Mouse (Mus musculus) MEL-GATA-1-ER (cell line): ENCODE results near the gene Cflar.
"Not testable (repeated sequence)": the region's sequence is repeated elsewhere in the genome, so short reads cannot be mapped to it uniquely, and the experiment has no call there.

Source experiments
- DNase-seq: peaks from one replicate; pipeline ENCODE4 v3.0.0-alpha.2; 2012; ENCODE audit warnings: low read depth; ENCODE audit errors: extremely low read depth

Gene Cflar

DNA sequence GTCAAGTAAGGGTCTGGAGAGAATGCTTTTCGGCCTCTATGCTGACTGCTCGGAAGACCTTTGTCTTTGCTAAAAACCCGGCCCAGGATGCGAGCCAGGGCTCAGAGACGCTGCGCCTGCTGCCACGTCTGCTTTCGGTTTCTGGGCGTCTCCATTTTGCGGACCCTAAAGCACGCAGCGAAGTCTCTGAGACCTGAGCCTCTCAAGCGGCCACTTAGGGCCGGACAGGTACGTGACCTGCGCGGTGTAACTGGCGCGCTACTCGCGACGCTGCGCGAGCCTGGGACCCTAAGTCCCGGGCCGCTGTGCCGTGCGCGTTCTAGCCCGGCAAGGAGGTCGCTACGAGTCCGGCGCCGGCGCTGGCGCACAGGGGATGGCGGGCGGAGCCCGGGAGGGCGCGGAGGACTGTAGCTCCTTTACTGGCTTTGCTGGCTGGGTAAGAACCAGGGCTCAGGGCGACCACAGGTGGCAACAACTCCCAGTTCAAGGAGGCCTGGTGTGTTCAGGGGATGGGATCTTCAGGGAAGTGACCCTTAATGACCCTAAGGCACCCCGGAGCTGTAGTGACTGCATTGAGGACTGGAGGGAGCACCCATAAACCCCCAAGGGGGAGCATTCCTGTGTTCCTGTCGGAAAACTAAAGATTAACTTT, at the start of gene Cflar:
Gene Cflar (plus strand): TSS at position 144 of the 652 bp plus-strand sequence.
- peak; percentile 43 for DNase-seq

DNA sequence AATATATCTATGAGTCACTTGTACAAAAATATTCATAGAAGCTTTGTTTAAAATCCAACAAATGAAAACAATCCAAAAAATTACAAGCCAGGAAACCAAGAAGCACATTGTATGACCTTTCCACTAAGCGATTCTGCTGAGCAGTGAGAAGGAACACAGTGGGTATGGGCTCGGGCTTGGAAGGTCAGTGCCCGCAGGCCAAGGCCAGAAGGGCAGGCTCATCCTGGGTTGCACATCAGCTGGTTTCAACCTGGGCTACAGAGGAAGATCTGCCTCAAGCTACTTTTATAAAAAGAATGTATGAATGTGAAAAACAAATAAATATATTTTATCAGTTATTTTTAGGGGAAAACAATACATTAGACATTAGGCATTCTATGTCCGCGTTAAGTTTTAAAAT, 48.6 kb upstream of the Cflar start:
- not testable (repeated sequence) for DNase-seq

DNA sequence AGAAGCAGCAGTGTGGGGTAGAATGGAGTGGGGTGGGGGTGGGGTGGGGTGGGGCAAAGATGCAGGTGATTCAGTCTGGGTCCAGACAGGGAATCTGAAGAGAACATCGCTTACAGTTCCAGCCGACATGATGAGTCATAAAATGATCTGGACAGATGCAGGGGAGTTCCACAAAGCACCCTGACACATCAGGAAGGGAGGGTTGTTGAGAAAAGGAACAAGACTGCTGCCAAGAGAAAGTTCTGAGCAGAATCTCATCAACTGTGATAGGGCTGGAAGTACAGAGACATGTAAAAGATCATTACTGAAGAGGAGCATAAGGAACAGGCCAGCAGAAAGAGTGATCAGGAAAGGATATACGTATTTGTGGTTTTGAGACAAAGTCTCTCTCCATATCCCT, 47.9 kb upstream of the Cflar start:
- DNase-seq, result not testable (repeated sequence)

DNA sequence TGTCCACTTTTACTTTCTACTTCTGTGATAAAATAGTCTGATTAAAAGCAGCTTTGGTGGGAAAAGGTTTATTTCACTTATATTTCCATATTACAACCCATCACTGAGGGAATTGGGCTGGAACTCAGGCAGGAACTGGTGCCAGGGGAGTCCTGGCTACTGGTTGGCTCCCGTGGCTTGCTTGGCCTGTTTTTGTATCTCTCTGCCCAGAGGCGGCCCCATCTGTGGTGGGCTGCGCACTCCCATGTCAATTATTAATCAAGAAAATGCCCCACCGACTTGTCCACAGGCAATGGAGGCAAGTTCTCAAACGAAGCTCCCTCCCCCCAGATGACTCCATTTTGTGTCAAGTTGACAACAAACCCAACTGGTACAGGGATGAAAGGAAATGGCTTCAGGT, 43.1 kb upstream of the Cflar start:
- DNase-seq, result no peak

DNA sequence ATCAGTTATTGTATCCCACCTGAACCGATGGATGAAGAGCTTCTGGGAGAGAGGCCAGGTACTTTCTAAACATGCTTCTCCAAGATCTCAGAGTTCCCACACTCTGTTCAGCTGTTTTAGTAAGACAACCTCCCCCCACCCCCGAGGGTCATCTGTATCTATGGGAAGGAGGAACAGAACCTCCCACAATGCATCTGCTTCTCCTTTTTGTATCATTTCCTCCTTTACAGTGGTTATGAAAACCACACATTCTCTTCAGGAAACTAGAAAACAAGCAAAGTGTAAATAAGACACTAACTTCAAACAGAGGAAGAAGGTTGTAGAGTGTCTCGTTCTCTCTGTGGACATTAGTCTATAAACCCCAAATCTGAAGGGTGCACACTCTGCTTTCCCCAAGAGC, 41.7 kb upstream of the Cflar start:
- DNase-seq, result not testable (repeated sequence)

DNA sequence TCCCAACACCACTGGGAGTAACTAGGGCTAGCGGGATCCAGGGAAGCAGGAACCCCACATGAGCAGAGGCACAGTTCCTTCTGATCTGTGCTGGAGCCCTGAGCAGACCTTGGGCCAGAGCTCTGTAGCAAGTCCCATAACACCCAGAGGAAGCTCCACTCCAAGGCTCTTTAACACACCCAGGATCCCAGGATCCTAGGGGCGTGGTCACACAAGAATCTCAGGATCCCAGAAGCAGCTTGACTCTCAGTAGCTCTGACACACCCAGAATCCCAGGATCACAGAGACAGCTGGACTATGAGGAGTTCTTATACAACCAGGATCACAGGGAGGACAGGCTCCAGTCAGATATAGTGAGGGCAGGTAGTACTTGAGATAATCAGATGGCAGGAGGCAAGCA, 39.2 kb upstream of the Cflar start:
- no peak for DNase-seq

DNA sequence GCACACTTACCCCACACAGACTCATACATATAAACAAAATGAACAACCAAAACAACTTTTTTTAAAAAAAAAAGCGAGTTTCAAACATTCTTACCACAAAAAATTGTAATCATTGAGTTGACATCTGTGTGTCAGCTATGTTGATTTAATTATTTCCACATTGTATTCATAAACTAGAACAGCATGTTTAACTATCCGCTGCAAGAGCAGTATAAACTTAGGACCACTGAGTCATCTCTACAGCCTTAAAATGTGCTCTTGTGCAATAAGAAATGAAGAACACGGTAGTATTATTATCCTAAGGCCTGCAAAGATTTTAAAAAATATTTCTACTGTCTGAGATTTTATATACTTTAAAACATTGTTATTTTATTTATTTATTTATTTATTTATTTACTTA, 36.3 kb upstream of the Cflar start:
- DNase-seq, result no peak

DNA sequence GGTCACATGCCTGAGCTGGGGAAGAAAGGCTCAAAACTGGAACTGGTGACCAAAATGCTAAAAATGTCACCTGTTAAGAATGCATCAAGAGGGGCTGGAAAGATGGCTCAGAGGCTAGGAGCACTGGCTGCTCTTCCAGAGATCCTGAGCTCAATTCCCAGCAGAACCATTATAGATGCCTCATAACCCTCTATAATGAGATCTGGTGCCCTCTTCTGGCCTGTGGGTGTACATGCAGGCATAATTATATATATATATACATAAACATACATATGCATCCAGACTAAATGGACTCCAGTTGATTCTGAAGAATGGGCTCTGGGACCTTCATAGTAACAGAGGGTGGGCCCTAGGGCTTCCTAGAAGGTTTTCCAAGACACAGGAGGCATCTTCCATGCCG, 33.7 kb upstream of the Cflar start:
- peak; percentile 65 for DNase-seq

DNA sequence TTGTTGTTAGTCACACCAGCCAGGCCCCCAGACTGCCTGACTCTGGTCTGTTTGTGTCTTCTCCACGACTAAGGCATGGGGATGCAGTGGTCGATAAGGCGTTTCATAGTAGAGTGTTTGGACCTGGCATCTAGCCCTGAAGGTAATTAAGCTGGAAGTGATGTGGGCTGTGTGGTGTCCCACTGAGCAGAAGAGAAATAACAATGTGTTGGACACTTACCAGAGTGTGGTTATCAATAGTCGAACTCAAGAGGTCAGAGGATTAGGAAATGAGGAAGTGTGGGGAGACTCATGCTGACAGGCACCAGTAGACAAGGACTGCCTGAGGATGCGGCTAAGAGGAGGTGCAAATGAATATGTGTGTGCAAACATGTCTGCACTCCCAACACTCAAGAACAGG, 32.9 kb upstream of the Cflar start:
- DNase-seq, result peak; percentile 41

DNA sequence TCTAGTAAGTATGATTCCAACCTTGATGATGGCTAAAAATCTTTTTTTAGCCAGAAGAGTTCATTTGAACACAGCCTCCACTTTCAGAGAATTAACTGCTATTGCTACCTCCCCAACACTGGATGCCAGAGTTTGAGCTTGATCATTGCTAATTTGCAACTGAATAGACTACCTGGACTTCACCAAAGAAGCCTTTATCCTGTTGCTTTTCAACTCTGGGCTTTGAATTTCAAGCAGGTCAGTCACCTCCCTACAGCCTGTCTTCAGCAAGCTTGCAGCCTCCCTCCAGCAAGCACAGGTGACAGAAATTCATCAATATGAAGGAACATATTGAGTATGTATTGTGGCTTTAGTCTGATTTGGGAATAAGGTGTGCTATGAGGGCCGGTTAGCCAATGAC, 21.9 kb upstream of the Cflar start:
- DNase-seq, result no peak

DNA sequence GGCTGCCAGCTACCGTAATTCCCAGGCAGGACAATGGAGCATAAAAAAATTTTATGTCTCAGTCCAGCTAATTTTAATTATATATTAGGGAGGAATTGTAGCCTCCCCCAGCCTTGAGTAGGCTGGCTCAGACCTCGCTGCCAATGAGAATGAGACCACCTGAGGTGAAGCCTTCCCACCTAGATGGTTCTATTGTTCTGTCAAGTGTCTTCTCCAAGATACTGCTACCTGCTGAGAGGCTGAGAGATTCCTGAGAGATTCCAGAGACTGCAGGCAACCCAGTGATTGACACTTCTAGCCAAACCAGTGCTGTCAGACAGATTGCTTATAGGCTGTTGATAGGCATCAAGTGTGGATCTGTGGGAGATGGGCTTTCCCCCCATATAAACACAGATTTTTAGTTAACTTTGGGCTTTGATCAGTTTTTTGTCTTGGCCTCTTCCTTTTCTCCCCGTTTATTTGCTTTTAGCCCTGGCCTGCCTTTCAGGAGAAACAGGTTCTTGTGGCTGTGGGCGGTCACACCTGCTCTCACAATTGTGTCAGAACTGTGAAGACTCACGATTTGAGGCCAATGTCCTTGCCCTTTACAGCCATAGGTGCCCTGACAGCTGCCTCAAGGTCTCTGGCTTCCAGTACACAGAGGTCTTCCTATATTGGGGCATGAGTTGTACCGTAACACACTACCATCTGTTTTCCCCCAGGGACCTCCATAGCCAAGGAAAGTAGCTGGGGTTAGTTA, 21.1 kb upstream of the Cflar start:
- DNase-seq, result no peak

DNA sequence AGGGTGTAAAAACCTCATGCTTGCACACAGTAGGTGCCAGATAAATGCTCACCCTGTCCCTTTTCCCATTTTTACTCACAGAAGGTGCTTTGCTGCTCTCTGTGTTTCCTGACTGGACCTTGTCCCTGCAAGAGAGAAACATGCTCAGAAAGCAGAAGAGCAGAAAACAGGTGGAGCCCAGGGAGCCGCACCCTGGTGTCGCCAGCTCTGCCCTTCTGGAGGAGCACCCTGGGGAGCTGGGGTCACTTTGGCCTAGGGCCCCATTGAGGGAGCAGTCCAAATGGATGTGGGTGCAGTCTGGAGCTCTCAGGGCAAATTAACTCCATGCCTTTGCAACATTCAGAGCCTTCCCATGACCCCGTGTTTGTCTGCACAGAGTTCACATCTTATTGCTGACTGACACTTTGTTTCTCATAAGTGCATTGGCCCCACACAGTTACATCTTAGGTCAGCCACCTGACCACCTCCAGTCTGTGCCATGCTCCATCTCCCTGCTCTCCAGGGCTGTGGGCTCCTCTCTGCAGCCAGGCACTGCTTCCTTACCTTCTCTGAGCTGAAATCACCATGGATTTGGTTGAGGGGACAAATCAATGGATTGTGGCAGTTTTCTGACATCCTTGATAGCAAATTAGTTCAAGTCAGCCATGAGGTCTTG, 20.3 kb upstream of the Cflar start:
- not testable (repeated sequence) for DNase-seq

DNA sequence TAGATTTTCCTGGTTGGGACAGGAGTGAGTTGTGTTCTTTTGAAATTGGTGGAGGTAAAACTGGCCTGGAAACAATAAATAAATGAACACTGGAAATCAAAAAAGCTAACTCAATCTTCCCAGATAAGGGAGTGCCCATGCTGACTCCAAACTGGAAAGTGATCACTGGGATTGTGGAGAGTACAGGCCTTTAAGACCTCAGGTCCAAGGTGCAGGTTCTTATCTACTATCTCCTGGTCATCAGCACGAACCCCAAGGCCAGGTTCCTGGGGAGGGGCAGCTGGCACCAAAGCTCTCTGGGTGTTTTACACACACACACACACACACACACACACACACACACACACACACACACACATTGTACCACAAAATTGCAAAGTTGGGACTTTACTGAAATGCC, 19.6 kb upstream of the Cflar start:
- not testable (repeated sequence) for DNase-seq

DNA sequence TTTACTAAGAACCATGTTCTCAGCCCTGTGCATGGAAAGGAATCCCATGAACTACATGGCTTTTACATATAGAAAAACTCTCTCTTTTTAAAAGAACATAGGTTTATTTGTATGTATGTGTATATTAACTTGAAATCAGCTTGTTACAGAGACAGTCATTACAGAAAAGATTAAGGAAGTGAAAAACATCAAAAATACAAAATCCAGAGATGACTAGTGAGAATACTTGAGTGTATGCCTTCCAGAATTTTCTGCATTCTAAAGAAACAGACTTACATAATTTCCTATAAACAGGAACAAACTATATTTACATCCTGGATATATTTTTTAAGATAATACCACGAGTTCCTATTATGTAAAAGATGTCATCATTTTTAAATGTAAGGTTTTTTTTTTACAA, 17.6 kb upstream of the Cflar start:
- no peak for DNase-seq

DNA sequence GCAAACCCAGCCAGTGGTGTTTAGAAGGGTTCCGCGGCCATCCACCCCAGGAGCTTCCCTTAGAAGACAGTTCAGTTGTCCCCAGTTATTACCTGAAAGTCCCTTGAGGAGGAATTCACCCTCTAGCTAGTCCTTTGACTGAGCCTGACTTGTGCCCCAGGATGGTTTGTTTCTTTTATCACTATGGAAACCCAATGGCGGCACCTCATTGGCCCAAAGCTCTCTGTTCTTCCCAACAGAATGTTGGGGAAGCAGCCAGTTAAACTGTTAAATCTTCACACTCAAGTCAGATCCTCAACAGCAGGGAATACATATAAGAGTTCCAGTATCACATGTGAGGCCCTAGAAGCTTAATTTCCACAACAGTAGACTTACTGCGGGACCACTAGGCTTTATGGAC, 15.5 kb upstream of the Cflar start, which contains the start of gene Als2cr12:
Gene Als2cr12 (minus strand): TSS at position 180 of the 400 bp plus-strand sequence.
- DNase-seq, result not testable (repeated sequence)

DNA sequence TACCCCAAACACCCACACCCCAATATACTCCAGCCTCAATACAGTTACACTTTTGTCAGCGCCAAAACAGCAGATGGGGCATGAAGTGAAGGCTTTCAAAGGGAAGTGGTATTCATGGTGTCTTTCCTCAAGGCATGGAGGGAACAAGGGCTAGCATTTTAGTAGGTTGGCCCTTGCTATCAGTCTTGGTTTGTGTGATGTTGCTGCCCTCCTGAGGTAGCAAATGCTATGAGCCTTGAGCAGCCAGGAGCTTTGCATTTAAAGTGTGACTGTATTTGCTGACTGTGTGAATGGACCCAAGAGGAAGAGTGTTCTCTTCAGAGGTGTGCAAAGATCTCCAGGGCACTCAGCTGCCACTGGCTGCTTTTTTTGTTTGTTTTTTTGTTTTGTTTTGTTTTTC, 13.7 kb upstream of the Cflar start:
- not testable (repeated sequence) for DNase-seq

DNA sequence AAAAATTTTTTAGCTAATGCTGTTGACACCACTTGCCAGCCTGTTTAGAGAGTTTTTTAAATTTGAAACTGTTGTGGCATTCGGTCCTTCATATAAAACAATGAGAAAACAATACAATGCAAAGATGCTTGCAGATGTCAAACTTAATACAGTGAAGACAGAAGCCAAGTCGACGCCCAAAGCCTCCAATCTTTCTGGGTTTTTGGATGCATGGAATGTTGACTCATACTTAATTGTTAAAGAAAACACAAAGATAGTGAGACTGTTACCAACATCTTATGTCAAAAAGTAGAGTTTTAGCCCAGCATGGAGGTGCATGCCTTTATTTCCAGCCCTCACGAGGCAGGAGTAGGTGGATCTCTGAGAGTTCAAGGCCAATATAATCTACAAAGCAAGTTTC, 12.5 kb upstream of the Cflar start:
- DNase-seq, result no peak

DNA sequence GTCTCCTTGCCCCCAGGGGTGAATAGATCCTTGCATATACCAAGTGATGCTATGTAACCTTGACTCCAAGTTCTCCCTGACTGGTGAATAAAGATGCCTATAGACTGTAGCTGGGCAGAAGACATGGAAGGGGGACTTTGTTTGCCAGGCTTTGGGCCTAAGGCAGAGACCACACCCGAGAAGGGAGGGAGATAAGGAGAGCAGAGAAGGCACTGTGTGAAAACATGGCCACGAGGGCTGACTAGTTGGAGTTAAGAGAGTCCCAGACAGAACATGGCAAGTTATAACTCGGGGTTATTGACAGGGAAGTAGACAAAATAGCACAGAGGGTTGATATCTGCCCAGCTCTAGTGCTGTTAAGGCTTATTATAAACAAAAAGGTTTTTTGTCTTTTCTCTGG, 11.3 kb upstream of the Cflar start:
- DNase-seq, result peak; percentile 37

DNA sequence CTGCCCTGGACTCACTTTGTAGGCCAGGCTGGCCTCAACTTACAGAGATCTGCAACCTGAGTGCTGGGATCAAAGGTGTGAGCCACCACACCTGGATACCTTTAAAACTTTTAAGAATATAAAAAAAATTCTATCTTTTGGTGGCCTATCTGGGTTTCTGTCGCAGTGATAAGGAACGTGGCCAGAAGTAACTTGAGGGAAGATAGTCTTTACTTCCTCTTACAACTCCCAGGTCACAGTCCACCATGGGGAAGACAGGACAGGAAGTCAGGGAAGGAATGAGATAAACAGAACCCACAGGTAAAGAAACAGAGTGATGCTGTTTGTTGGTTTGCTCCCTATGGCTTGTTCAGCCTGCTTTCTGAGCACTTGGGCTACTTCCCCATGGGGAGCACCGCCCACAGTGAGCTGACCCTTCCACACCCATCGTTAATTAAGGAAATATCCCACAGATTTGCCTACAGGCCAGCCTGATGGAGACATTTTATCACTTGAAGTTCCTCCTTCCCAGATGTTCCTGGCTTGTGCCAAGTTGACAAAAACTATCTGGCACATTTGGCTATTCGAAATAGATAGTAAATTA, 10.6 kb upstream of the Cflar start:
- not testable (repeated sequence) for DNase-seq

DNA sequence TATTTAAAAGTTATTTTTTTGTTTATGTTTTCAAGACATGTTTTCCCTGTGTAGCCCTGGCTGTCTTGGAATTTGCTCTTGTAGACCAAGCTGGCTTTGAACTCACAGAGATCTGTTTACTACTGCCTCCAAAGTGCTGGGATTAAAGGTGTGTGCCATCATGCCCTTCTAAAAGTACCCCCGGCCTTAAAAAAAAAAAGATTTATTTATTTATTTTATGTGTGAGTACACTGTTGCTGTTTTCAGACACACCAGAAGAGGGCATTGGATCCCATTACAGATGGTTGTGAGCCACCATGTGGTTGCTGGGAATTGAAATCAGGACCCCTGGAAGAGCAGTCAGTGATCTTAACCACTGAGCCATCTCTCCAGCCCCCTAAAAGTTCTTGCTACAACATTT, 1.3 kb upstream of the Cflar start:
- not testable (repeated sequence) for DNase-seq

DNA sequence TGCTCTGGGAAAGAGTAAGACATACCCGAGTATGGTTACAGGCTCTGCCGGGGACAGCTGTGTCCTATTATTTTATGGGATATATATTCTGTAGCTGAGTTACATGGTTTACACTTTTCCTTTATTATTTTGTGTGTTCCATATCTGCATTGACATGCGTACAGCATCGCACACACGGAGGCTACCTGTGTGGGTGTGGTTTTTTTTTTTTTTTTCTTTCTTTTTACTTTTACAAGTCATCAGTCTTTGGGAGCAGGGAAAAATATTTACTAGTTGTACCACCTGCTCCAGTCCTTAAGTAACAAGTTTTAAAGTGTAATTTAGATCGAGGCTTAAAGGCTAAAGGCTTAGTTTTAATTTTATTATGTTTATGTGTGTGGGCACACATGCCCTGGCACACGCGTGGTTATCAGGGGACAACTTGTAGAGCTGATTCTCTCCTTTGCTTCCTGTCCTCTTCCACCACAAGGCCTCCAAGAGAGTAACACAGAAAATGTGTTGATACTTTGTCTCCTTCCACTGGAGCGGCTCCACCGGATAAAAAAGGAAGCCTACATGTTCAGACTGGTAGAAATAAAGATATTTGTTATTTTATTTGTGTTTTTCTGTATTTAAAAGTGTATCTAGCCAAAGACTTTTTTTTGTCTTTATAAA, 470 bp upstream of the Cflar start:
- peak; percentile 76 for DNase-seq
